Mouse (Mus musculus) embryo, embryonic 11.5 days (tissue): ENCODE measurements at regions not wholly inside any gene's neighbourhood (a gene's known extent, or its start where the extent isn't known, plus 50 kb on each side); places are given as distances from the start of the nearest gene placed in this dataset.

Source experiments
- DNase-seq: peaks from one replicate; pipeline ENCODE4 v3.0.0-alpha.2; 2012; ENCODE audit warnings: low read depth, low spot score

- DNase-seq = no peak
Observed at GRCm38 (mm10) chr4:152647084-152647483, 169.4 kb upstream of the Kcnab2 start.

GRCm38 (mm10) chr4:152637088-152637487, 159.4 kb upstream of the Kcnab2 start:
- no peak for DNase-seq

- DNase-seq = no peak
Observed at GRCm38 (mm10) chr4:152633896-152634295, 156.2 kb upstream of the Kcnab2 start.

DNA sequence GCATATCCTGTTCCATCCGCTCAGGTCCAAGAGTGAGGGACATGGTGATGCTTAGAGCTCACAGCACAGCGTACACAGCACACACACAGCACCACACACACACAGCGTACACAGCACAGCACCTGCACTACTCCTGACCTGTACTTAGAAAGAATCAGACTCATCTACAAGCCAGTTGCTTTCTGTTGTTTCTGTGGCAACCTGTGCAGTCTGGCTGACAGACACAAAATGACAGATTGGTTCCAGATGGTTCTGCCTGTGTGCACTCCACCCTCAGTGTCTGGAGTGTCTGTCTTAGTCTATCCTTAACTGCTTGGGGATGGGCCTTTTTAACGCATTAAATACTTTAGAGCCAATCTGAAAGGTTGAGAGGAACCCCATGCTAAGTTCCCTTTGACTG, 150.4 kb upstream of the Kcnab2 start:
- DNase-seq = no peak

DNA sequence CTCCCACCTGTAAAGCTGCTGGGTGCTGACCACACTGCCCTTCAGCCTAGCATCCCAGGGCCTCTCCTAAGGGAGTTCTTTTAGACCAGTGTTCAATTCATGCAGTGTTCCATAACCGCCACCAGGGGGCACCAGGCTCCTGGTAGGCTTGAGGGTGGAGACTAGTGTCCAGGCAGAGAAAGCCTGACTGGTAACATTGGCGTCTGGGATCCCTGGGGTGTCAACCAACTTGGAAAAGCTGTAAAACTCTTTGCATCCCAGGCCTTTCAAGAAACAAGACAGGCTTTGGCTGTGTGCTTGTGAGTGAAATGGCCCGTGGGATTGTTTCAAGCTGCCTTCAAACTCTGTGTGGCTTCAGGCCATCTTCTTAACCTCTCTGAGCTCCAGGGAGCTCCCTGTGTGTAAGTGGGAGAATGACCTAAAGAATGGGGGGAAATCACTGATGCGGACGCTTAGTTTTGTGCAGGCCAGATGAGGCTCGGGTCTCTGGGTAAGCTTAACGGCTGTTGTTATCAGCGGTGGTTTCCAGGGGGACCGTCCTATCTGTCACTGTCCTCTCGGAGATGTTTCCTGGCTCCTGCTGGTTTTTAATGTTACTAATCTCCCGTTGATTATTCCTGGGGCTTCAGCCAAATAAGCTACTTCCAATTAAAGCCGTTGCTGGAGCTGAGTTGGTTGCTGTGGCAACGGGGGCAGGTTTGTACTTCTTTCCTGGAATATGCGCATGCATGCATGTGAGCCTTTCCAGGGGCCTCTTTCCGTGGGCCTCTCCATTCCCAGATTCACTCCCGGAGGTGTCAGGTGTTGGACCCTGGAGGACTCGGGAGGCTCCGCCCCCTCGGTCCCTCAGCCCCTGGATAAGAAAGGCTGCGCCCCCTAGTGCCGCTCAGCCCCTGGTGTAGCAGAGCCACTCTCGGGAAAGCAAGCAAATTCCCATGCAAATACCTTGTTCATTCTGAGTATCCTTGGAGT, 147.6 kb upstream of the Kcnab2 start:
- peak; percentile 70 for DNase-seq

GRCm38 (mm10) chr4:152622022-152622777, 144.5 kb upstream of the Kcnab2 start:
- no peak for DNase-seq

GRCm38 (mm10) chr4:152617636-152618035, 140.0 kb upstream of the Kcnab2 start:
- DNase-seq = no peak

DNA sequence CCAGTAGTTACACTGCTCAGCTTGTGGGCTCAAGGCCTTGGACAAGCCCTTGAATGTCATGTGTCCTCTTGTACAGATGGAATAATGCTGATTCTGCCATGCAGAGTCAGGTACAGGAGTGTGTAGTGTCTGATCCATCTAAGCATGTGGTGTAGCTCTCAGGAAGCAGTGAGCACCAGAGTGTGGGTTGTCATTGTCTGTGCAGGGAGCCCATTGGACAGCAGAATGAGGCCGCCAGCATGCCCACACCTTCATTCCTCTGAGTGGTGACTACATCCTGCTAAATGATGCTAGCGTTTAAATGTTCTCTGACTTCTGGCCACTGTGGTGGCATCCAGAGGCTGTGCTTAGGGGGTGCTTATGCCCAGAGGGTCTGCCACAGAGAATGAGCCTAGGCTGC, 137.5 kb upstream of the Kcnab2 start:
- no peak for DNase-seq

DNA sequence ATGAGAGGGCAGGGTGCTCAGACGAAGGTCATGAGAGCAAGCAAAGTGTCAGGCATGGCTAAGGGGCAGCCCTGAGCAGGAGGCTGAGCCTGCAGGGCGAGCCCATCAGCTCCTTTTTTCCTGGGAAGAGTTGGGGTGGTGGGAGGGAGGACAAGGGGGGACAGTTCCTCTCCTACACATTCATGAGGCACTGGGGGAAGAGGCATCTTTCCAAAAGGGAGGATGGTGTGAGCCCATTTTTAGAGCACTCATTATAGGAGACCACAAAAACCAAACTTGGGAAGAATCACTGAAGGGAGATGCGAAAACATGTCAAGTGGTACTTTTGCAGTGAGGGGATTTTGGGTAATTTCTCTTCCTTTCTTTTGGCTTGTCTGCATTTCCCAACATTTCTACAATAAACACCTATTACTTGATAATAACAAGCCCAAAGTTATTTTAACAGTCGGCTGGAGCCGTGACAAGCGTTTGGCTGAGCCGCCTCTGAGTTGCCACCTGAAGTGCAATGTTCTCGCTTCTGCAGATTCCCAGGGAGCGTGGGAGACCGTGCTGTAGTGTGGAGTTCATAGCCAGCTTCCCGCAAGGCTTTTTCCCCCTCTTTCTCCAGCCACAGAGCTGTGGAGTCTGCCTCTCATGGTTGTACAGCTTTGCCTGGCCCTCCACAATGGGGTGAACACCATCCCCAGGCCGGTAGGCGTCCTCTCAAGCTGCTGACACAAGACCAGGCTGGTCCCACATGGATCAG, 136.9 kb upstream of the Kcnab2 start:
- no peak for DNase-seq
